Mouse (Mus musculus): ENCODE measurements around the gene Pxn.

GRCm38 (mm10) chr5:115491771-115492322, 14.6 kb upstream of the Pxn start:
- no peak for TF ChIP-seq POLR2A (IDR thresholded peaks at IDR 0.05; ENCODE audit: borderline replicate concordance, insufficient read depth, low read length)
- no peak for TF ChIP-seq CTCF (IDR thresholded peaks at IDR 0.05; ENCODE audit: borderline replicate concordance, insufficient read depth, low read depth, low read length)

All from cerebellum, adult 2 months (tissue).